Mouse (Mus musculus) CD8-positive naive resting alpha-beta T cell, adult 2 months (primary cell): ENCODE results near the gene Rsrp1.

Source experiments
- DNase-seq, 2 experiments: peaks; one replicate each; pipeline ENCODE4 v3.0.0; 2022; ENCODE audit warnings: low read depth in 2 of 2, low spot score in 2 of 2

The Rsrp1 gene

GRCm38 (mm10) chr4:134956328-134956727 lies 32.9 kb downstream of the Rsrp1 start:
- peak; percentile 58 to 71 for DNase-seq

- peak; percentile 28 to 53 for DNase-seq
Measured at GRCm38 (mm10) chr4:134963021-134963776, 39.8 kb downstream of the Rsrp1 start.

GRCm38 (mm10) chr4:134967887-134968604 lies 44.7 kb downstream of the Rsrp1 start:
- DNase-seq, result no peak

- no peak for DNase-seq
Measured at GRCm38 (mm10) chr4:134968605-134968976, 45.2 kb downstream of the Rsrp1 start.

GRCm38 (mm10) chr4:134975261-134975928 lies 52.0 kb downstream of the Rsrp1 start:
- DNase-seq, result no peak

GRCm38 (mm10) chr4:134975929-134976308 lies 52.5 kb downstream of the Rsrp1 start:
- no peak for DNase-seq
